Mouse (Mus musculus): Measurements from ENCODE around the gene Mylk.

GRCm38 (mm10) chr16:34981009-34981408, 236.0 kb downstream of the Mylk start:
- TF ChIP-seq CTCF (conservative IDR thresholded peaks at IDR 0.05 in 1 of 2, IDR thresholded peaks at IDR 0.05 in 1 of 2; ENCODE audit: low read depth in 2 of 2, low read length in 2 of 2) (no peak), EP300 (IDR thresholded peaks at IDR 0.05; ENCODE audit: low read length) (no peak), E2F4 (IDR thresholded peaks at IDR 0.05; ENCODE audit: insufficient replicate concordance, low read depth, low read length) (no peak), BHLHE40 (IDR thresholded peaks at IDR 0.05; ENCODE audit: low read depth, low read length) (no peak), ZMIZ1 (IDR thresholded peaks at IDR 0.05; ENCODE audit: low read depth, low read length) (no peak), NRF1 (IDR thresholded peaks at IDR 0.05; ENCODE audit: low read depth, low read length) (no peak), SMC3 (IDR thresholded peaks at IDR 0.05; ENCODE audit: low read depth, low read length) (no peak), RCOR1 (conservative IDR thresholded peaks at IDR 0.05; ENCODE audit: low read depth, low read length) (no peak)

Data from CH12.LX (cell line).